Mouse (Mus musculus): ENCODE data around the gene Marc1.

Marc1 gene

DNA sequence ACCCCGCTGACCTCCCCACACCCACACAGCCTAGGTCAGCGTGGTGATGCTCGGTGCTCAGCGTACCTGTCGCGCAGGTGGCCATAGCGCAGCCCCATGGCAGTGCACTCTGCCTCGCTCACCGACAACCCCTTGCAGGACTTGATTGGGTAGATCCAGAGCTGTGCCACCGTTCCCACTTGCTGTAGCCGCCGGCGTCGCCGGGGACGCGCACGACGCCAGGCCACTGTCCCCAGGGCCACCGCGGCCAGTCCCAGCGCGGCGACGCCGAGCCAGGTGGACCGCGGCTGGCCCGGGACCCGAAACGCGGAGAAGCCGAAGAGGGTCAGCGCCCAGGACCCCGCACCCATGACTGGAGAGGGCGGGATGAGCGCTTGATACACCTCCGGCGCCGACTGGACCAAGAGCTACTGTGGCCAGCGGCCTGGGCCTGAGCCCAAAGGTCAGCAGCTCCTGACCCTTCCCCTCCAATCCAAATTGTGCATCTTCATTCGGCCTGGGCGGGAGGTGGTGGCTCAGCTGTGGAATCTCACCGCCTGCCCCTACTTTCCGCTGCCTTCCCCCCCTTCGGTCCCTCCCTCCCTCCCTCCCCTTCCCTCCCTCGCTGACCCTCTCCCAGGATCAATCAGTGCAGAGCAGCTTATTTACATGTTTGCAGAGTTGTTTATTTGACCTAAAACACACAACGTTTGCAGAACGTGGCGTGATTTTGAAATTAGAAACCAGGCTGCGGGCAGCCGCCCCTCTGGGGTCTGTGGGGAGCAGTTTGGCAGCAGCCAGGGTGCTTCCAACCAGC lies at the start of gene Marc1:
Marc1 (minus strand) TSS at position 534 of the 796 bp plus-strand sequence.
- no peak for DNase-seq

DNA sequence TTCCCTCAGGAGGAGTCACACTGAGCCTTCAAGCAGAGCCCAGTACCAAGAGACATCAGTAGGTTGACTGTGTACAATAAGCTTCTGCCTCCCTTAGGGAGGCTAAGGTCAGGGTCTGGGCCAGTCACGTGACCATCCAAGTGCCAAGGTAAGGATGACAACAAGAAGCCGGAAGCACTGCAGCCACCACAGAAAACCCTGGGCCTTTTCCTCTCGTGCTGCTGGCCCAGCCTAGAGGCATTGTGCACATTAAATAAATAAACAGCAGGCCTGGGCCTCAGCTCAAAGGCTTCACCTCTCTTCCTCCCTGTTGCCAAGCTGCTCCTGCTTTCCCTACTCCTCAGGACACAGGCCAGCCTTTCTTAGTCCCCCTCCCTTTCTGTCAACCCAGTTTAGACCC lies 49.2 kb upstream of the Marc1 start:
- no peak for DNase-seq

DNA sequence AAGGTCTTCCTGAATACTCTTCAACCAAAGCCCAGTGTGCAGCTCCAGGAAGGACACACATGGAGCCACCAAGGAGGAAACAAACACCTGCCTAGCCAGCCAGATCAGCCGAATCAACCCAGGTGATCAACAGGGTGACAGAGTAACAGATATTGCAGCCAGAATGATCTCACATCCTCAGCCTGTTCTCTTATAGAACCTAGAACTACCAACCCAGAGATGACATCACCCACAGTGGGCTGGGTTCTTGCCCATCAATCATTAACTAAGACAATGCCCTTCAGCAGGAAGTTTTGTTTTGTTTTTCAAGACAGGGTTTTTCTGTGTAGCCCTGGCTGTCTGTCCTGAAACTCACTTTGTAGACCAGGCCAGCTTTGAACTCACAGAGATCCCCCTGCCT lies 47.1 kb upstream of the Marc1 start:
- no peak for DNase-seq

DNA sequence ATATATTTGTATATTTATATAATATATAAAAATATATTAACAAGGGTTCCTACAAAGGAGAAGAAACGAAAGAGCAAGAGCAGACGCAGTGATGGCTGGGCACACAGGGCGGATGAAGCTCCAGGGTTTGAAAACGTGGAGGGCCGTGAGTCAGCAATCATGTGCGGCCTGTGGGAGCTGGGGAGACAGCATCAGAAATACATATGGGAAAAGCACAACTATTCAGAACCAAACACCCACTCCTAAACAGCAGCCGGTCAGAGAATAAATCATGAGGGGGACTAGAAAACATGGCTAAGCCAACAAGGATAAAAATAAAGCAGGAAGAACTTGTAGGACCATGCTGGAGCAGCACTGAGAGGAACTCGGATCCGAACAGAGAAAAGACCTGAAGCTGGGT lies 46.1 kb upstream of the Marc1 start:
- DNase-seq = peak; percentile 72

DNA sequence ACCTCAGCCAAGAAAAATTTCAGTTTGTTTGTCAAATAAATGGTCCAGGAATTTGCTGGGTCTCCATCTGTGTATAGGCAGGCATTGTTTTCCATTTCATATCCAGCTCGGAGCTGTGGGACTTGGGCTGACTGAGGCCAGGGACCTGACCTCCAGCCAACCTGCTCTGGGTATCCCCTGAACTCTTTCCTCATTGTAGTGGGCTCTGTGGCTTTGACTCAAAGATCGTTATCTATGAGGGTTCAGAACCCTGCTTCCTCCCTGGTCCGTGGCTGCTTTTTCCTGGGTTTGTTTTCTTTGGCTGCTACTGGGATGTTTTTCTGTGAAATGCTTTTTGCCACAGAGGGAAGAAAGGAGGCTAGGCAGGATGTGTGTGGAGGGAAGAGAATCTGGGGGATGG lies 42.8 kb upstream of the Marc1 start:
- DNase-seq = no peak

DNA sequence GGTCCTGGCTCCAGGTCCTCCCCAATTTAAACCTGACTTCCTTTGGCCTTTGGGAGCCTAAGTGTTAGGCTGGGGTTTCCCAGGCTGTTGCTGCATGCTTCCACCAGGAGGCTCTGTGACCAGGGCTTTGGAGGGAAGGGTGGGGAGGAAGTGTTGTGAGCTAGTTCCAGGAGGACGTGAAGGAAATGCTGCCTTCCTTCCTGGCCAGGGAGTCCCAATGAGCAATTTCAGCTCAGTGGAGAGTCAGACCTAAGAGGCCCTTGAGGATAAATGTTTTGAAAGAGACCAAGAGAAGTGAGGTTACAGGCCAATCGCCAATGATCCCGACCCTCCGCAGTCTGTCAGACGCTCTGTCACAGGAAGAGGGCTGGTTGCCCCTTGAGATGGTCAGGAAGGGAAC lies 42.2 kb upstream of the Marc1 start:
- DNase-seq = peak; percentile 60

DNA sequence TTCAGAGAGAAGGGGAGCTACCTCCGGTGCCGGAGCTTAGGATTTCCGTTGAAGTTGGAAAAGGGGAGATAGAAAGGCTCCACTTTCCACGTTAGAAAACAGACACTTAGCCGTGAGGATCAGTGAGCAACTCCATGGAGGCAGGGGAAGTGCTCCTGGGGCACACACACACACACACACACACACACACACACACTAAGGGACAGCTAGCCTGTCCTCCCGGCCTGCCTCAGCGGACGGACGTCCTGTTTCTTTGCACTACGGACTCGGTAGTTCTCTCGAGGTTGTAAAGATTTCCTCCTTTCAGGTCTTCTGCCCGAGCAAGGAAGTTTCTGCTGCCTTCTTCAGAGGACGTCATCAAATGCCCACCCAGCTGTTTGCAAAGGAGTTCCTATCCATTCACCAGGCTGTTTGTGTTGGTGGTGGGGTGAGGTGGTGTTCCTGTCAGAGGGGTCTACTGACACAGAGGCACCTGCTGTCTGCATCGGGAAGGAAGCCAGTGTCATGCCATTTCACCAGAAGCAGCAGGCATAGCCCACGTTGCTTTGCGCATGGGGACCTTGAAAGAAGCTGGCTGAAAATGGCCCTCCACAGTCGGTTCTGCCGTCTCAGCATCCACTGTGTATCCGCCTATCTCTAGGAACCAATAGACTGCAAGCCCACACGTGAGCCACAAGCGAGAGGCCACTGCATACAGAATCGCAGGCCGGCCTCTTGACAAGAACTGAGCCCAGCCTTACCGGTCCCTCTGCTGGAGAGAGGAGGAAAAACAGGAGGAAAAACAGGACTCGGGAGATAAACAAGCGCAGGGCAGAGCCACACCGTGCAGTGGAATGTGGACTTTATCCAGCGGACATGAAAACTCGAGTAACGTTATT lies 40.9 kb upstream of the Marc1 start:
- peak; percentile 88 for DNase-seq

DNA sequence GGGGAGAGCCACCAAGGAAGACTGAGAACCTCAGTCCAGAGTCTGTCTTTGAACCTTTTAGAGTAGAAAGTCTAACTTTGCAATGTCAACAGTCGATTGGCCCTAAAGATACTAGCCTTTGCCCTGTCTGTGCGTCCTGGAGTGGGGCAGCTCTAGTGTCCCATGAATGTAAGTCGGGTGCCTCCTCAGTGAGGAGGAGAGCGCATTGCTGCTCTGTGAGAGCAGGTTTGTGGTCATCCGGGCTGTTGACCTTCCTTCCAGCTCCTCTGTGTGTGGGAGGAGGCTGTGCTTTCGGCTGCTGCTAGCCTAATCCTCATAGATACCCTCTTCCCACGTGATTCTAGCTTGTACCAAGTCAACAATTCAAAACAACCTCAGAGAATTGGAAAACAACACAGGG lies 40.1 kb upstream of the Marc1 start:
- DNase-seq = no peak

DNA sequence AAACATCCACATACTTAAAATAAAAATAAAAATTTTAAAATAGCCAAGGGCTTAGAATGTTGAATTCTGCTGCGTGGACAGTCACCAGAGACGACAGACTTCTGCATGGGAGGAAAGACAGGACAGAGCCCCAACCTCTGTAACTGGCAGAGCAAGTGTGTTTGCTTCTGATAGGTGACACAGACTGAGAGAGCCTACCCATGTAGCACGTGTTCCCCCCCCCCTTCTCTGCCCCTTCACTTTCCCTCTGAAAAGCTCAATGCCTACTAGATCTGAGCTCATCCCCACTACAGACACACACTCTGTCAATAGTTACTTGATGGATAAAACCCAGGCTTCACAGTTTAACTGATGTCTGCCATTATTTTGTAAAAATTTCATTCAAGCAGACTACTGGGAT lies 35.9 kb upstream of the Marc1 start:
- no peak for DNase-seq

DNA sequence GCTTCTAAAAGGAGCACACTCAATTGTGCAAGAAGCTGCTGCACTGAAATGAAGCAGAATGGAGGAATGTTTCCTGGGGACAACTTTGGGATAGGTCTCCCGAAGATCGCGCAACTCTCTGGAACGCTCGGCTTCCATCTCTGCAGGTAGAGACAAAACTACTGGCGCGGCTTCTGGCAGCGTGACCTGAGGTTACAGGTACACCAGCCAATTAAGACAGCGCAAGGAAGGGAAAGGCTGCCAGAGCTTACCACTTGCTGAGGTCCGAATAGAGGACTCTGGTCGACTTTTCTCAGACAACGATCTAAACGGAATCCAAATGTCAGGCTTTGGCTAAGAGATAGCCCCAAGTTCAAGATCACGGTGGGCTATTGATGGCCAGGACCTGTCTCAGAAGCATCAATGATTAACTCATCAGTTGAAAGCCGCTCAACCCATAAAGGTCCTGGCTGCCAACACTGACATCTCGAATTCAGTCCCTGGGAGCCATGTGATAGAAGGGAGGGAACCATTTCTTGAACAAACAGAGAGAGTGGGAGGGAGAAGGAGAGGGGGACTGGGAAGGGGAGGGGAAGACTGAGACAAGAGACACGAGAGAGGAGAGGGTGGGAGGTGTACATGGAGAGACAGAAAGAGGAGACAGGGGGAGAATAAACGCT lies 35.1 kb upstream of the Marc1 start, which contains the start of gene Marc2:
Marc2 (minus strand) TSS at position 360 of the 659 bp plus-strand sequence.
- no peak for DNase-seq

DNA sequence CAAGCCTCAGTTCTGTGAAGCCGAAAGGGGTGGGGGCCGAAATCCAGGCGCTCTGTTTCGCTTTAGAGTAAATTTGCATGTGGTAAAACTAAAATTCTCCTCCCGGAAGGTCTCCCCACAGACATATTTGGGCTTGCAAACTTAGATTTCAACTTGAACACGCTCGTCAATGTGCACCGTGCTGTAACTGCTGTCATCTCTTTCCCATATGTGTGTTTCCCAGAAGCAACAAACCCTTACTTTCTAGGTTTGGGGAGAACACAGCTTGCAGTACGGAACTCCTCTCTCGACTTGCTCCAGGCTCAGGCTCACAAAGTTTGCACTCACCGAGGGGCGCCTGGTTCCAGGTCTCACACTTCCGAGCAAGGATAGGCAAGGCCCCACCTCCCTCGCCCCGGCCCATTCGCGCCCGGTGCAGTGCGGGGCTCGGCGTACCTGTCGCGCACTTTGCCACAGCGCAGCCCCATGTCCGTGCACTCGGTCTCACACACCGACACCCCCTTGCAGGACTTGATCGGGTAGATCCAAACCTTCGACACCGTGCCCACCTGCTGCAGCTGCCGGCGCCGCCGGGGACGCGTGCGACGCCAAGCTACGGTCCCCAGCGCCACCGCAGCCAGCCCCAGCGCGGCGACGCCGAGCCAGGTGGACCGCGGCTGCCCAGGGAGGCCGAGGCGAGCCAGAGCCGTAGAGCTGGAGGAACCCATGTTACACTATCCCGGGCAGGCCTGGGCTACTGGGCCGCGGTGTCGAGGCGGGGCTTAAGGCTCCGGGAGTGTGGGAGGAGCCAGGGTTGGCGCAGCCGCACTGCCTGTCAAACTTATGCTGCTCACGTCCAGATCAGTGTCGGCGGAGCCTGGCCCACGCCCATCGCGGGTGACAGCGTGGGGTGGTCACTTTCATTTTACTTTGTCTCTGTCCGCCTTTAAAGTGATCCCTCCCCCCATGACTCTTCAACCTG lies 34.3 kb upstream of the Marc1 start:
- DNase-seq = peak; percentile 90

DNA sequence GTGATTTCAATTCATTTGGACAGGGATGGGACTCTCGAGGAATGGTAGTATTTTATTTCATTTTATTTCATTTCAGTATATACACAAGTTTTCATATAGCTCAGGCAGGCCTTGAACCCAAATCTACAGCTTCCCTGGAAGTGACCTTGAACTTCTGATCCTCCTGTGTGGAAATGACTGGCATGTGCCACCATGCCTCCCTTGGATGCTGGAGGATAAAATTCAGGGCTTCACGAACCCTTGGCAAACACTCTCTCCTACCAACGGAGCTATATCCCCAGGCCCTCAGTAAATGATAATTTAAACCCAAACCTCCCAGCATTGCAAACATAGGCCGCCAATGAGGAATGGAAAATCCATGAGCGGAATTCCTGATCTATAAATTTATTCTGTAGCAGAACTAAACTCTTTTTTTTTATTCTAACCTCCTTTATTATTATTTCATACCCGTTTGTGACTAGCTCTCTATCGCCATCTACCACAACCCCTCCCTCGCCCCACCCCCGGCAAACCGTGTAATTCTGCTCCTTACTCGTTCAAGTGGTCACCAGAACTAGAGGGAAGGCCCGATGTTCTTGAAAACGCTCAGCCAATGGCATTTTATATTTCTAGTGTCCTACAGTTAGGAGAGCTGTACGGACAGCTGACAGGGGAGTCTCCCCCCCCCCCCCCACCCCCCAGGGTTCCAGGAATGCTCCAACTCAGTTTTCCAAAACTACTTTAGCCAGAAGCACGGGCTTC lies 33.4 kb upstream of the Marc1 start:
- no peak for DNase-seq

DNA sequence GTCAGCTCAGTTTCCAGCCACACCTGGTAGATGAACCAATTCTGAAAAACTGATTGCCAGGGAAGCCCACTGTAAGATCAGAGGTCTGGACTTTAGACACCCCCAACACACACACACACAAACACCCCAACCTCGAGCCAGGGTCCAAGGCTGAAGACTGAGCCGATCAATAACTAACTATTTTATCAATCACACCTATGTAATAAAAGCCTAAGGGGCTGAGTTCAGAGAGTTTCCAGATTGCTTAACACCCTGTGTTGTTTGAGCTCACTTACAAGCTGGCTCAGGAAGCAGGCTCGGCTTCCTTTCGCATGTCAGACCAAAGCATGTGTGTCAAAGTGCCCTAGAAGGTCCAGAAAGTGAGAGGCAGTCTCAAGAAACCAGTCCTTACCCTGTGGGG lies 26.5 kb upstream of the Marc1 start:
- no peak for DNase-seq

DNA sequence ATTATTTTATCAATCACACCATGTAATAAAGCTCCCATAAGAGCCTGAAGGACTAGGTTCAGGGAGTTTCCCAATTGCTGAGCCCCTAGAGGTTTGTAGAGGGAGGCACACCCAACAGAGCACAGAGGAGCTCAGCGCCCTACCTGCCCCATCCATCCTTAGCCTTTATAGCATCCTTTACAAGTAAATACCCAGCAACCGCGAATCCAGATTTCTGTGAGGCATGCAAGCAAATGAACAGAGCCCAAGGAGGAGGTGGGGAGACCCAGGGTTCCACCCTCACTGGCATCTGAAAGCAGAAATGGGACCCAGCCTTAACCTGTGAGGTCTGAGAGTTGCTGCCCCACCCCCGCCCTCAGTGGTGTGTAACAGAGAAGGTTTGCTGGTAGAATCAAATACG lies 25.2 kb upstream of the Marc1 start:
- no peak for DNase-seq

DNA sequence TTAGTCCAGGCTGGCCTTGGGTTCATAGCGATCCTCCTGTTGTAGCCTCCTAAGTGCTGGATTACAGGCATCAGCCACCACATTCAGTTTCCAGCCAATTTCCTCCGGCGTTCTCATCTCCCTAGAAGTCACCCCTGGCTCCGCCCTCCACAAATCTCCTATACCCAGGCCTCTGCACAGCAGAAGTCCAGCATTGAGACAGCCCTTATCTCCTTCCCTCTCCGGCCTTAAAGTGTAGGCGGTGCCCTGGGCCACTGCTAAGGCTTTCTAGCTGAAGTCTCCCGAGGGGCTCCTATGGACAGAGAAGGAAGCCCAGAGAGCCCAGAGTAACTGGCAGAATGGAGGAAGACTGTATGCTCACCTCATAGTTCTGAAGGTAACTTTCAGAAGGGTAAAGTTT lies 22.4 kb upstream of the Marc1 start:
- DNase-seq = no peak

DNA sequence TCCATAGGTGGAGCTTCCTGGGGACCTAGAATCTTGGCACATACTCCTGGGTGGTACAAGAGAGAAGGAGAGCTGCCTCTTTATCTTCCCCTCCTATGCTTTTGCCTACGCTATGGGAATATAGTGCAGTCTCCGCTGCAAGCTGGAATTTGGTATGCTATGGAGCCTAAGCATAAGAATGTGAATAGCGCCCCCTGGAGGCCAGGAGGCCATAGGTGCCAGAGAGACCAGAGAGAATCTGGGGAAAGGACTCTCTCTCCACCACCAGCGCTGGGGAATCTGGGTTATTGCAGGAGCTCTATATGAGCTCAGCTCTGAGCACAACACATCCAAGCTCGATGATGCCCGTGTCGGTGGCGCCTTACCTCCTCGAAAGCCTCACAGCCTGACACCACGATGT lies 21.1 kb upstream of the Marc1 start:
- no peak for DNase-seq

DNA sequence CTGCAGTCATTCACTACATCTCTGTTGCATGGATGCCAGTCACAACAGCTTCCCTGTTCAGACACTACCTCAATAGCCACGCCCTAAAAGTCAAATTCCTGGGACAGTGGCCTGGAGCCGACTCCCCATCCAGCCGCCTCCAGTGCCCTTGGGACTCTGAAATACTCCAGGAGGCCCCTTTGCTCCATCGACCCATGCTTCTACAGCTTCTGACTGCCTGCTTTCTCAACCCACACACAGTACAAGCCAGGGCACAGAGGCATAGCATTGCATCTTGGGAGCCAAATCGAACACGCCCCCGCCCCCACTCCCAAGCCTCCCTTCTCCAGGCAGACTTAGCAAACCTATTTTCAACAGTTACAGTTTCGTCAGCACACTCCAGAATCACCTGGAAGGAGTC lies 18.8 kb upstream of the Marc1 start:
- no peak for DNase-seq

DNA sequence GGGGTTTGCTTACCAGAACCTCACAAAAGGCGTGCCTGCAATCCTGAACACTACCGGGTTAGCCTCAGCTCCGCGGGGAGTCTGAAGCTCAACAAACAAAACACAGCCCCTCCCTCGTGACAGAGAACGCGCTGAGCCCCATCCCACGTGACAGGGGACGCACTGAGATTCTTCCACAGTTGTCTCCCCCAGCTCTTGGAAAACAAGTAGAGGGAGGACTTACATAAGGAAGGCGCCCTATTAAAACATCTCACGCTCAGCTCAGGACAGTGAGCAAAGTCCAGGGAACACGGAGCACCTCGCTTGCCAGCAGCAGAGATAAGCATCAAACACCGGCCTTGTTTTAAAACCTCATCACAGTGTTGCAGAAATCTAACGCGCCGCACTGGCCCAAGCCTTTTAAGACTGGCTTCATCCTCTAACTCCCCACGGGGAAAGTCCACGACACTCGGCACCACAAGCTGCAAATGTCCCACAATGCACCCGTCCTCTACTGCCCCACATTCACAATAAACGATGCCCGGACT lies 16.1 kb upstream of the Marc1 start:
- no peak for DNase-seq

DNA sequence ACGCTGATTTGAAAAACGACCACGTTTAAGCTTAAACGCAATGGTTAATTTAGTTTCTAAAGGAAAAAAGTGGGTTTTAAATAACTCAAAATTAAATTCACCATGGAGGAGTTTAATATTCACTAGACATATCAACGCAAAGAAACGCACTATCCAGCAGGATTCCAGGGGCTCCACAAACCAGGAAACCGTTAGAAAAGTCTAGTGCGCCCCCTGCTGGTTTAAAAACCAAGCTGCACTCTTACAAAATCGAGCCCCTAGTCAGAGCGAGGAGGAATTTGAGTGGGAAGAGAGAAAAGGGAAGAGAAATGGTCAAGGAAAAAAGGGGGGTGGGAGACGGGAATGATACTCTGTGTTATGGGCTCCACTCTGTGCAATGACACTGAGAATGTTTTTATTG lies 14.0 kb upstream of the Marc1 start:
- no peak for DNase-seq

DNA sequence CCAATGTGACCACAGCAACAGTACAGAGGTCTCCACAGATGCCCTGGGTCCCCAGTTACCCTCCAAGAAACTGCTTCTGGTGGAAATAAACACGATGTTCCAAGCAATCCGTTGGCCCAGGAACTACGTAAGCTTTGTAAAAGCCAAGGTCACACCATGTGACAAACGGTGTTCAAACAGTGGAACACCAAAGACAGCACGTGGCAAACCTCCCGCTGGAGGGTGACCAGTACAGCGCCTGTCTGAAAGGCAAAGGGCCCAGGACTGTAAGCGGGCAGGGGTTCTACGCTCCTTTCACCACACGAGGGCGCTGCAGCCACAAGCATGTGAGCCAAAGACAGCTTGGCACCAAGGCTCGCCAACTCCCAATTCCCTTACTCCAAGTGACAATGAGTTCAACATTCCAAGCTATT lies 13.3 kb upstream of the Marc1 start:
- DNase-seq = peak; percentile 86

DNA sequence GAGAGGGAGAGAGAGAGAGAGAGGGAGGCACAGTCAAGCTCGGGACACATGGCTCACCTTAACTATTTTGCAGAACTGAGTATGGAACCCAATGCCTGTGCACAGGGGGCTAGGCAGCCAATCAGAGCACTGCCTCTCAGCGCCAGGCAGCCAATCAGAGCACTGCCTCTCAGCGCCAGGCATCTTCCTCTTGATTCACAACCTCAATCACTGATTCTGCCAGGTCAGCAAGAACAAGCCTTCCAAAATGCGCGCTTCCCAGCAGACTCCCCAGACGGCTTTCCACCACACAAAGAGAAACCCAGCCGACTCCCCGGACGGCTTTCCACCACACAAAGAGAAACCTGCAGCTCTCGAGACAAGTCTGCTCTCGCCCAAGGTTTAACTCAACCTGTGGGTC lies 11.6 kb upstream of the Marc1 start:
- DNase-seq = peak; percentile 63
